Mouse (Mus musculus) bone marrow macrophage, adult 2 months (primary cell): ENCODE measurements around the gene Mical3.

Experiments used
- CTCF ChIP-seq: IDR thresholded peaks from 2 replicates; pipeline ENCODE4 v1.5.1; 2012; ENCODE audit warnings: low read depth, mild to moderate bottlenecking, low read length, moderate library complexity
- POLR2A ChIP-seq: IDR thresholded peaks from 2 replicates; pipeline ENCODE4 v1.6.1; 2012; ENCODE audit warnings: mild to moderate bottlenecking, low read depth, low read length, borderline replicate concordance

DNA sequence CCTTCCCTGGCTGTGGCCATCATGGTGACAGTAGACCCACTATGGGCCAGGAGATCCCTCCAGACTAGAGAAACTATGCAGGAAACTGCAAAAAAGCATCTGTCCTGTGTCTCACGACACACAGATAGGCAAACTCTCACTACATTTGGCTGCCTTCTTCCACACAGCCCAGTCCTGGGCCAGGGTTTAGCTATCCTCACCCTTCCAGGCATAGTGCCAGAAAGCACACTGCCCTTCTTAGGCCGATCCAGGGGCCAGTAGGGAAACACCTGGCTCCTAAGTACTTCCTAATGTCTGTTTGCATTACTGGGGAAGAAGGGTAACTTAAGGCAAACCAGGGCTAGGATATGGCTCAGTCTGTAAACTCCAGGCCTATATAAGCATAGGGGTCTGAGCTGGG, 217.9 kb downstream of the Mical3 start:
- TF ChIP-seq CTCF (no peak), POLR2A (no peak)
